Mouse (Mus musculus) monocyte, adult 59 days (primary cell): ENCODE results near the gene Apoc4. TPM values are rescaled to one million over a fixed set of nuclear protein-coding genes. Genes with fewer than 3 reads are reported as not detected.

Experiments used
- total RNA-seq, 2 experiments: library from RNA; stranded (reverse); gene quantifications; one replicate each; pipeline ENCODE4 v1.2.4; 2023

Apoc4 gene
- total RNA-seq = not detected

GRCm38 (mm10) chr7:19681202-19681694, at the start of gene Apoc4, which contains the start of gene Gm44805:
Gene Apoc4, minus strand, starts transcription at chr7:19681479.
Gene Gm44805, minus strand, starts transcription at chr7:19681423.

GRCm38 (mm10) chr7:19715239-19716054, 34.2 kb upstream of the Apoc4 start, which contains the start of gene Tomm40:
Gene Tomm40, minus strand, starts transcription at chr7:19715438.

GRCm38 (mm10) chr7:19698907-19699826, 17.9 kb upstream of the Apoc4 start, which contains the start of gene Apoe:
Gene Apoe, minus strand, starts transcription at chr7:19699188.

GRCm38 (mm10) chr7:19691873-19692865, 10.9 kb upstream of the Apoc4 start, which contains the start of gene Apoc1:
Gene Apoc1, minus strand, starts transcription at chr7:19692660.

GRCm38 (mm10) chr7:19677872-19678271, 3.4 kb downstream of the Apoc4 start, which contains the start of gene Apoc2:
Gene Apoc2, minus strand, starts transcription at chr7:19677941.

GRCm38 (mm10) chr7:19664955-19665841, 16.1 kb downstream of the Apoc4 start, which contains the start of gene Clptm1:
Gene Clptm1, minus strand, starts transcription at chr7:19665033.

GRCm38 (mm10) chr7:19629361-19629734, 51.9 kb downstream of the Apoc4 start, which contains the start of gene Relb:
Gene Relb, minus strand, starts transcription at chr7:19629438.

Other genes with a start within 250 kb of the Apoc4 start
- 10 to 100 TPM; 32.6 to 34.3 TPM for gene Mark4, start 222.7 kb downstream of the Apoc4 start, total RNA-seq
- gene Exoc3l2, start 218.1 kb downstream of the Apoc4 start, total RNA-seq = under 1 TPM; 0.89 to 0.94 TPM
- gene Bloc1s3, start 173.1 kb downstream of the Apoc4 start, total RNA-seq = 10 to 100 TPM in 1 of 2 experiments, 1 to 10 TPM in 1; 8.6 to 11.2 TPM
- 10 to 100 TPM; 34.4 to 45.3 TPM for gene Trappc6a, start 173.1 kb downstream of the Apoc4 start, total RNA-seq
- under 1 TPM in 1 of 2 experiments, not detected in 1; 0.26 TPM for gene Nkpd1, start 163.6 kb downstream of the Apoc4 start, total RNA-seq
- gene Ppp1r37, start 118.4 kb downstream of the Apoc4 start, total RNA-seq = 10 to 100 TPM; 45.7 to 48.4 TPM
- gene Zfp296, start 104.2 kb downstream of the Apoc4 start, total RNA-seq = 1 to 10 TPM; 6.2 to 6.8 TPM
- gene Gemin7, start 103.9 kb downstream of the Apoc4 start, total RNA-seq = 10 to 100 TPM; 76.3 to 80.3 TPM
- 10 to 100 TPM; 60.6 to 62.7 TPM for gene Clasrp, start 77.0 kb downstream of the Apoc4 start, total RNA-seq
- gene Relb, start 52.0 kb downstream of the Apoc4 start, total RNA-seq = 10 to 100 TPM; 73.1 to 82.8 TPM
- gene Clptm1, start 16.4 kb downstream of the Apoc4 start, total RNA-seq = 10 to 100 TPM; 73.1 to 81.8 TPM
- gene Apoc2, start 3.5 kb downstream of the Apoc4 start, total RNA-seq = 100 to 1,000 TPM; 138 to 244 TPM
- gene Gm44805, start 56 bp downstream of the Apoc4 start, total RNA-seq = not detected
- gene Apoc1, start 11.2 kb upstream of the Apoc4 start, total RNA-seq = 10 to 100 TPM; 79.5 to 84.6 TPM
- gene Apoe, start 17.7 kb upstream of the Apoc4 start, total RNA-seq = 1,000 to 10,000 TPM; 1,850 to 1,922 TPM
- gene Tomm40, start 34.0 kb upstream of the Apoc4 start, total RNA-seq = 10 to 100 TPM; 31.1 to 33.4 TPM
- 1 to 10 TPM in 1 of 2 experiments, under 1 TPM in 1; 0.91 to 2.5 TPM for gene Nectin2, start 69.0 kb upstream of the Apoc4 start, total RNA-seq
- gene Bcam, start 89.5 kb upstream of the Apoc4 start, total RNA-seq = under 1 TPM; 0.76 to 0.97 TPM
- not detected for gene Cblc, start 115.3 kb upstream of the Apoc4 start, total RNA-seq
- gene Bcl3, start 141.3 kb upstream of the Apoc4 start, total RNA-seq = 10 to 100 TPM; 71.7 to 91.9 TPM
- not detected for gene Gm19345, start 170.5 kb upstream of the Apoc4 start, total RNA-seq
- gene Ceacam16, start 179.8 kb upstream of the Apoc4 start, total RNA-seq = 1 to 10 TPM; 1.9 to 2.9 TPM
- gene Ceacam19, start 206.5 kb upstream of the Apoc4 start, total RNA-seq = 1 to 10 TPM; 2.4 to 2.7 TPM
- gene Pvr, start 239.7 kb upstream of the Apoc4 start, total RNA-seq = 10 to 100 TPM; 22.2 to 29.1 TPM